Mouse (Mus musculus): ENCODE results near the gene Olfr723. TPM values are rescaled to one million over a fixed set of nuclear protein-coding genes. Genes with fewer than 3 reads are reported as not detected.
"Not testable (repeated sequence)": the region's sequence is repeated elsewhere in the genome, so short reads cannot be mapped to it uniquely, and the experiment has no call there.

Olfr723 gene
- total RNA-seq (2021) = not detected

GRCm38 (mm10) chr14:49931687-49932086 is at the start of gene Olfr723:
Gene Olfr723, minus strand, starts transcription at chr14:49931787.
- intact Hi-C loops (cut with DNase I) = loop anchor here (5.0 kb wide), 1 partner anchor 36 kb away; no protein-coding TSS in a partner anchor
- not testable (repeated sequence) for DNase-seq

- intact Hi-C loops (cut with DNase I); DNase-seq: not testable (repeated sequence)
Measured at GRCm38 (mm10) chr14:49963174-49963573, 31.6 kb upstream of the Olfr723 start, which contains the start of gene Olfr724. Gene Olfr724, minus strand, starts transcription at chr14:49963274.

- intact Hi-C loops (cut with DNase I) = no loop called here
- no peak for DNase-seq
Measured at GRCm38 (mm10) chr14:49955890-49956289, 24.3 kb upstream of the Olfr723 start.

DNA sequence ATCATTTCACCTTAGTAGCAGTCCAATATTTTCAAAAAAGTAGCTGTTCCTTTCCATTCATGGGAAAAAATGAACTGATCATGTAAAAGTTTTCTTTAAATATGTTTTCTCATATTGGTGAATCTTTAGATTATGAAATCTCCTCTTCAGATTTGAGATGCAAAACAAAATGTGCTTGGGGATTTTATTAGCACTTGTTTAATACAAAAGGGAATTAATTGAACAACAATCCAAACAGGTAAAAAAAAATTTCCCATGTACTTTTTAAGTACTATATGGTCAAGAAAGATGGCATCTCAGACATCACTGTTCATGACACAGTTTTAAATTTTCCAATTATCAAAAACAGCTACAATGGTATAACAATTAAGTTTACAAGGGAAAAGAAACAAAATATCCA is 29.7 kb downstream of the Olfr723 start, which contains the start of gene Olfr722:
TSS of gene Olfr722 (minus strand) at position 101 of the 400 bp plus-strand sequence.
- DNase-seq = no peak

More for the DNA sequence above, 29.7 kb downstream of the Olfr723 start, which contains the start of gene Olfr722:
- intact Hi-C loops (cut with DNase I) = no loop called here

Other genes with a start within 250 kb of the Olfr723 start
- gene Armh4, start 148.4 kb downstream of the Olfr723 start, total RNA-seq (2021) = 1 to 10 TPM; 4.1 to 4.9 TPM
- not detected for gene Olfr722, start 29.8 kb downstream of the Olfr723 start, total RNA-seq (2021)
- gene Olfr724, start 31.5 kb upstream of the Olfr723 start, total RNA-seq (2021) = not detected
- not detected for gene Olfr725, start 108.6 kb upstream of the Olfr723 start, total RNA-seq (2021)
- not detected for gene Olfr726, start 159.2 kb upstream of the Olfr723 start, total RNA-seq (2021)
- not detected for gene Olfr727, start 191.4 kb upstream of the Olfr723 start, total RNA-seq (2021)
- not detected for gene Olfr728, start 210.9 kb upstream of the Olfr723 start, total RNA-seq (2021)
- not detected for gene Olfr729, start 221.1 kb upstream of the Olfr723 start, total RNA-seq (2021)